Comparison of ENCODE assay signal across 14 mouse cellular contexts in genomic region chr12:84278901-84279300, GRCm38 (mm10). TPM values are rescaled to one million over a fixed set of nuclear protein-coding genes. Genes with fewer than 3 reads are reported as not detected.
DNase-seq lines count a peak whose midpoint lies in the region; ATAC-seq lines count a peak whose summit lies in the region.
"Had no signal": no experiment of that assay in that cellular context is flagged by ENCODE, and none has a peak within 500 bp of the region (broad histone marks: within the 10 kb centered on the region; RNA-seq: fewer than 3 reads in every experiment).

No protein-coding gene starts in this region.

- no peaks in the 10 kb centered on the region for H3K27me3 ChIP-seq in forebrain, embryonic 12.5 days
- no peaks in the 10 kb centered on the region for H3K27me3 ChIP-seq in forebrain, embryonic 16.5 days (replicated peaks; ENCODE audit: control insufficient read depth, insufficient read depth, low read length)
- H3K27me3 ChIP-seq: limb, embryonic 12.5 days; stomach, embryonic 15.5 days had no signal

- intact Hi-C loops in left cerebral cortex, postnatal 14 days (cut with DNase I), result no loop called here

- H3K9me3 ChIP-seq in forebrain, embryonic 12.5 days, result no peaks in the 10 kb centered on the region
- no peaks in the 10 kb centered on the region for H3K9me3 ChIP-seq in forebrain, embryonic 16.5 days (ENCODE audit: control insufficient read depth, low read length)
- H3K9me3 ChIP-seq: limb, embryonic 12.5 days; stomach, embryonic 15.5 days had no signal

- 73% methylated on average over 7 of the region's 7 CpGs for WGBS in forebrain, embryonic 12.5 days
- WGBS in forebrain, embryonic 16.5 days, result 37% methylated on average over 7 of the region's 7 CpGs

- no peak overlapping the region for H3K4me2 ChIP-seq in forebrain, embryonic 12.5 days
- H3K4me2 ChIP-seq in forebrain, embryonic 16.5 days (ENCODE audit: low read length), result no peak overlapping the region
- H3K4me2 ChIP-seq: limb, embryonic 12.5 days; stomach, embryonic 15.5 days had no signal

- H3K4me3 ChIP-seq in forebrain, embryonic 12.5 days (replicated peaks), result no peak overlapping the region
- no peak overlapping the region for H3K4me3 ChIP-seq in forebrain, embryonic 16.5 days (replicated peaks; ENCODE audit: low read length)
- H3K4me3 ChIP-seq: limb, embryonic 12.5 days; stomach, embryonic 15.5 days had no signal

- no peak overlapping the region for H3K9ac ChIP-seq in forebrain, embryonic 12.5 days
- H3K9ac ChIP-seq in forebrain, embryonic 16.5 days (replicated peaks; ENCODE audit: low read depth, low read length), result no peak overlapping the region
- H3K9ac ChIP-seq: limb, embryonic 12.5 days; stomach, embryonic 15.5 days had no signal

- no peak for ATAC-seq in forebrain, embryonic 12.5 days (ENCODE audit: low FRiP score)
- no peak for ATAC-seq in forebrain, embryonic 16.5 days
- ATAC-seq: CD4-positive, CD25-positive, alpha-beta regulatory T cell, adult 4 months; intestine, embryonic 16.5 days had no signal

- H3K27ac ChIP-seq in forebrain, embryonic 12.5 days, result 0 out of 2 replicates have a peak overlapping the region, but pooled peaks have one; percentile 25
- H3K27ac ChIP-seq in forebrain, embryonic 16.5 days (ENCODE audit: low read length), result no peak overlapping the region
- H3K27ac ChIP-seq: limb, embryonic 12.5 days; stomach, embryonic 15.5 days had no signal

- H3K36me3 ChIP-seq in forebrain, embryonic 12.5 days (replicated peaks), result no peaks in the 10 kb centered on the region
- H3K36me3 ChIP-seq in forebrain, embryonic 16.5 days (ENCODE audit: control insufficient read depth, insufficient read depth), result no peaks in the 10 kb centered on the region
- H3K36me3 ChIP-seq: limb, embryonic 12.5 days; stomach, embryonic 15.5 days had no signal

- peak; percentile 9 to 18 for DNase-seq in left cerebral cortex, postnatal 14 days (ENCODE audit: low spot score in 2 of 2)
- DNase-seq in left cerebral cortex, adult 9 months (ENCODE audit: low spot score in 2 of 2), result no peak
- peak; percentile 57 for DNase-seq in adrenal gland, postnatal 10 days
- DNase-seq in kidney, postnatal 25 days, result peak; percentile 33 to 68
- no peak for DNase-seq in thymus, postnatal 10 days (ENCODE audit: low spot score in 2 of 2)
- no peak for DNase-seq in gastrocnemius, adult 18-20 months (ENCODE audit: low spot score)
- DNase-seq: cerebellum, adult 9-10 months; lung, postnatal 14 days had no signal

- H3K4me1 ChIP-seq in forebrain, embryonic 12.5 days, result peaks cover 13% of the 10 kb centered on the region
- H3K4me1 ChIP-seq in forebrain, embryonic 16.5 days (replicated peaks; ENCODE audit: control insufficient read depth, insufficient read depth, low read length), result peaks cover 3% of the 10 kb centered on the region; the same call in 1 of the 2 replicates
- H3K4me1 ChIP-seq: limb, embryonic 12.5 days; stomach, embryonic 15.5 days had no signal

RNA-seq across cellular contexts. Expression of gene Ptgr2, which starts 6.1 kb away (rescaled TPM):
- 15.3 and 16.4 TPM in 2 replicates for polyA plus RNA-seq in forebrain, embryonic 12.5 days (2016; fragmentation: Nextera tagmentation; extraction: Ambion mirVana)
- 13.2 and 15.1 TPM in 2 replicates for polyA plus RNA-seq in forebrain, embryonic 16.5 days (2015; fragmentation: Nextera tagmentation; extraction: Ambion mirVana)
- total RNA-seq in left cerebral cortex, postnatal 14 days (2021), result 10 to 100 TPM; 32.3 to 35.2 TPM
- total RNA-seq in adrenal gland, postnatal 10 days (2021), result 100 to 1,000 TPM; 141 to 155 TPM
- 10 to 100 TPM; 67.1 to 80.5 TPM for total RNA-seq in gastrocnemius, adult 18-20 months (2021)

RNA-seq across cellular contexts. Expression of gene Zfp410, which starts 37.8 kb away (rescaled TPM):
- 114 and 117 TPM in 2 replicates for polyA plus RNA-seq in forebrain, embryonic 12.5 days (2016; fragmentation: Nextera tagmentation; extraction: Ambion mirVana)
- polyA plus RNA-seq in forebrain, embryonic 16.5 days (2015; fragmentation: Nextera tagmentation; extraction: Ambion mirVana), result 87.9 and 97.7 TPM in 2 replicates
- total RNA-seq in left cerebral cortex, postnatal 14 days (2021), result 10 to 100 TPM; 35.4 to 35.8 TPM
- 10 to 100 TPM; 38.2 to 48.8 TPM for total RNA-seq in adrenal gland, postnatal 10 days (2021)
- total RNA-seq in gastrocnemius, adult 18-20 months (2021), result 10 to 100 TPM; 18.6 to 19.3 TPM

Comparison
In these comparisons a context has a peak if more than half of its experiments do, and no peak if none do; other contexts are left out.
1. DNase-seq: peak in left cerebral cortex, postnatal 14 days (2 of 2), adrenal gland, postnatal 10 days (single experiment) and kidney, postnatal 25 days (2 of 2); none in left cerebral cortex, adult 9 months (0 of 2), thymus, postnatal 10 days (0 of 2) and gastrocnemius, adult 18-20 months (single experiment).